Mouse (Mus musculus) right cerebral cortex, postnatal 4 days (tissue): ENCODE data around the gene Gdpd1.
"Not testable (repeated sequence)": the region's sequence is repeated elsewhere in the genome, so short reads cannot be mapped to it uniquely, and the experiment has no call there.

Source experiments
- DNase-seq: peaks from one replicate; pipeline ENCODE4 v3.0.0-alpha.2; 2022

Gdpd1 gene

GRCm38 (mm10) chr11:87025351-87025750 lies 48.5 kb downstream of the Gdpd1 start:
- DNase-seq = no peak

GRCm38 (mm10) chr11:87023240-87023639 lies 50.6 kb downstream of the Gdpd1 start:
- DNase-seq = not testable (repeated sequence)

GRCm38 (mm10) chr11:87022765-87023164 lies 51.1 kb downstream of the Gdpd1 start:
- DNase-seq = no peak

GRCm38 (mm10) chr11:87021551-87021950 lies 52.3 kb downstream of the Gdpd1 start:
- no peak for DNase-seq

GRCm38 (mm10) chr11:87020449-87020848 lies 53.4 kb downstream of the Gdpd1 start:
- no peak for DNase-seq

- no peak for DNase-seq
Measured at GRCm38 (mm10) chr11:87019431-87019830, 54.4 kb downstream of the Gdpd1 start.

GRCm38 (mm10) chr11:87018081-87018480 lies 55.8 kb downstream of the Gdpd1 start:
- DNase-seq = no peak

- DNase-seq = no peak
Measured at GRCm38 (mm10) chr11:87015691-87016090, 58.2 kb downstream of the Gdpd1 start.

- DNase-seq = peak; percentile 16
Measured at GRCm38 (mm10) chr11:87010476-87010875, 63.4 kb downstream of the Gdpd1 start.

GRCm38 (mm10) chr11:87007371-87007770 lies 66.5 kb downstream of the Gdpd1 start:
- DNase-seq = no peak

- DNase-seq = no peak
Measured at GRCm38 (mm10) chr11:87004960-87005755, 68.7 kb downstream of the Gdpd1 start.

GRCm38 (mm10) chr11:87002078-87002829 lies 71.6 kb downstream of the Gdpd1 start:
- no peak for DNase-seq

- no peak for DNase-seq
Measured at GRCm38 (mm10) chr11:87001217-87001616, 72.6 kb downstream of the Gdpd1 start.

- DNase-seq = no peak
Measured at GRCm38 (mm10) chr11:86996266-86996665, 77.6 kb downstream of the Gdpd1 start.

- peak; percentile 39 for DNase-seq
Measured at GRCm38 (mm10) chr11:86995625-86996221, 78.1 kb downstream of the Gdpd1 start.

- DNase-seq = no peak
Measured at GRCm38 (mm10) chr11:86994791-86995624, 78.9 kb downstream of the Gdpd1 start.

- DNase-seq = no peak
Measured at GRCm38 (mm10) chr11:86994330-86994729, 79.5 kb downstream of the Gdpd1 start.

GRCm38 (mm10) chr11:86993041-86994037 lies 80.5 kb downstream of the Gdpd1 start, which contains the start of gene Ypel2:
TSS of gene Ypel2 (minus strand) at chr11:86993707.
- peak; percentile 97 for DNase-seq

- DNase-seq = no peak
Measured at GRCm38 (mm10) chr11:86992461-86992988, 81.3 kb downstream of the Gdpd1 start.

GRCm38 (mm10) chr11:86991241-86991640 lies 82.6 kb downstream of the Gdpd1 start:
- DNase-seq = no peak

- no peak for DNase-seq
Measured at GRCm38 (mm10) chr11:86990309-86990708, 83.6 kb downstream of the Gdpd1 start.
